Mouse (Mus musculus): ENCODE data around the gene Med20. TPM values are rescaled to one million over a fixed set of nuclear protein-coding genes. Genes with fewer than 3 reads are reported as not detected.

Med20 gene
- polyA plus RNA-seq, 2 experiments: 23.1 to 23.2 TPM

- ATAC-seq (ENCODE audit: insufficient read depth) (no peak), DNase-seq (ENCODE audit: low read depth in 3 of 3, low spot score in 3 of 3) (no peak)
- no peak for TF ChIP-seq EP300 (IDR thresholded peaks at IDR 0.05; ENCODE audit: low read depth)
- no peak for TF ChIP-seq CTCF (IDR thresholded peaks at IDR 0.05; ENCODE audit: low read depth)
- WGBS (ENCODE audit: insufficient replicate concordance): 79% methylated on average over 5 of the region's 5 CpGs
- Histone ChIP-seq H3K4me3 (ENCODE audit: insufficient read depth in 1 of 2, low read depth in 2 of 2, low read length in 2 of 2) (no peak overlapping the region), H3K27me3 (ENCODE audit: control insufficient read depth, insufficient read depth, low read length) (no peaks in the 10 kb centered on the region), H3K9ac (replicated peaks) (no peak overlapping the region), H3K4me1 (replicated peaks; ENCODE audit: control insufficient read depth in 2 of 2, insufficient read depth in 2 of 2, low read length in 1 of 2) (no peaks in the 10 kb centered on the region), H3K36me3 (replicated peaks; ENCODE audit: control insufficient read depth, insufficient read depth, low read depth) (peaks cover 3% of the 10 kb centered on the region), H3K9me3 (ENCODE audit: control insufficient read depth, low read length) (no peaks in the 10 kb centered on the region), H3K27ac (no peak overlapping the region), H3K4me2 (ENCODE audit: low read depth) (no peak overlapping the region)
Measured at GRCm38 (mm10) chr17:47655697-47656096, 44.3 kb downstream of the Med20 start.

DNA sequence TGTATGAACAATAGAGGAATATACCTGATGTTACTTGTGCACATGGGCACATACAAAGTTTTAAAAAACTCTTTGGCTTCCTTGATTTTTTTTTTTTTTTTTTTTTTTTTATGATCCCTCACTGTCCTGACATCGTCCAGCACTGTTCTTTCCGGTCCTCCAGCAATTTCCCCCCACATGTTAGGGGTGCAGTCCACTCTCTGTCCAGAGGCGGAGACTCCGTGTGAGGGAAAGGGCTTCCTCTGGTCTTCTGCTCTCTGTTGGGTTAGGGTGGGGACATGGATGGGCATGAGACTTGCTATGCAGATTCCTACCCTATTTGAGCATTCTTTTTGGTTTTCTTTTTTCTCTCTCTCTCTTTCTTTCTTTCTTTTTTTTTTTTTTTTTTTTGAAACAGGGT, 46.5 kb downstream of the Med20 start:
- Histone ChIP-seq H3K4me1 (replicated peaks; ENCODE audit: control insufficient read depth in 2 of 2, insufficient read depth in 2 of 2, low read length in 1 of 2) (no peaks in the 10 kb centered on the region), H3K9me3 (ENCODE audit: control insufficient read depth, low read length) (no peaks in the 10 kb centered on the region), H3K27me3 (ENCODE audit: control insufficient read depth, insufficient read depth, low read length) (no peaks in the 10 kb centered on the region), H3K9ac (replicated peaks) (no peak overlapping the region), H3K27ac (no peak overlapping the region), H3K4me2 (ENCODE audit: low read depth) (no peak overlapping the region), H3K4me3 (ENCODE audit: insufficient read depth in 1 of 2, low read depth in 2 of 2, low read length in 2 of 2) (no peak overlapping the region), H3K36me3 (replicated peaks; ENCODE audit: control insufficient read depth, insufficient read depth, low read depth) (peaks cover 3% of the 10 kb centered on the region)
- DNase-seq (ENCODE audit: low read depth in 3 of 3, low spot score in 3 of 3): no peak
- no peak for TF ChIP-seq EP300 (IDR thresholded peaks at IDR 0.05; ENCODE audit: low read depth)
- TF ChIP-seq CTCF (IDR thresholded peaks at IDR 0.05; ENCODE audit: low read depth): no peak
- 81% methylated on average over 4 of the region's 4 CpGs for whole genome bisulfite sequencing (ENCODE audit: insufficient replicate concordance)
- no peak for ATAC-seq (ENCODE audit: insufficient read depth)

DNA sequence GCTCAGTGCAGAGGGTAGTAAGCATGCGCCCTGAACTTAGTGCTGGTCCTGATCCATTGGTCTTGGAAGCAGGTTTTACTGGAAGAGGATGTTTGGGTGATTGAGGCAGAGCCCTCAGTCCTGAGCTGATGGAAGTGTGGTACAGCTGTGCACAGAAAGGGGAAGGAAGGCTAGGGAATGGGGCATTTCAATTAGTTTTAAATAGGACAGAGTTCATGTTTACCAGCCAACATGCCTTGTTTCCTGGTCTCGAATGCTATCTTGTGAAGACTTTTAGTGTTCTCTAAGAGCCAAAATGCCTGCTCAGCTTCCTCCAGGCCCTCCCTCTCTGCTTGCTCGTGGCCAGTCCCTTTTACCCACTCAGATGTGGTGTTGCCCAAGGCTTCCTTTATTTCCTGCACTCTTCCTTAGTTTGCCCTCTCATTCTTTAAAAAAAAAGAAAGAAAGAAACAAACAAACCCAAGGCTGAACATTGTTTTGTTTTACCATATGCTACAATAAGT, 47.4 kb downstream of the Med20 start:
- DNase-seq (ENCODE audit: low read depth in 3 of 3, low spot score in 3 of 3) (no peak), ATAC-seq (ENCODE audit: insufficient read depth) (no peak)
- H3K9me3 ChIP-seq (ENCODE audit: control insufficient read depth, low read length): no peaks in the 10 kb centered on the region
- H3K4me2 ChIP-seq (ENCODE audit: low read depth): no peak overlapping the region
- H3K9ac ChIP-seq (replicated peaks): no peak overlapping the region
- no peak overlapping the region for H3K27ac ChIP-seq
- H3K4me3 ChIP-seq (ENCODE audit: insufficient read depth in 1 of 2, low read depth in 2 of 2, low read length in 2 of 2): no peak overlapping the region
- no peaks in the 10 kb centered on the region; the same call in 1 of the 2 replicates for H3K36me3 ChIP-seq (replicated peaks; ENCODE audit: control insufficient read depth, insufficient read depth, low read depth)
- H3K27me3 ChIP-seq (ENCODE audit: control insufficient read depth, insufficient read depth, low read length): no peaks in the 10 kb centered on the region
- TF ChIP-seq EP300 (IDR thresholded peaks at IDR 0.05; ENCODE audit: low read depth): no peak
- TF ChIP-seq CTCF (IDR thresholded peaks at IDR 0.05; ENCODE audit: low read depth): no peak
- 44% methylated on average over 3 of the region's 3 CpGs for WGBS (ENCODE audit: insufficient replicate concordance)
- H3K4me1 ChIP-seq (replicated peaks; ENCODE audit: control insufficient read depth in 2 of 2, insufficient read depth in 2 of 2, low read length in 1 of 2): no peaks in the 10 kb centered on the region

DNA sequence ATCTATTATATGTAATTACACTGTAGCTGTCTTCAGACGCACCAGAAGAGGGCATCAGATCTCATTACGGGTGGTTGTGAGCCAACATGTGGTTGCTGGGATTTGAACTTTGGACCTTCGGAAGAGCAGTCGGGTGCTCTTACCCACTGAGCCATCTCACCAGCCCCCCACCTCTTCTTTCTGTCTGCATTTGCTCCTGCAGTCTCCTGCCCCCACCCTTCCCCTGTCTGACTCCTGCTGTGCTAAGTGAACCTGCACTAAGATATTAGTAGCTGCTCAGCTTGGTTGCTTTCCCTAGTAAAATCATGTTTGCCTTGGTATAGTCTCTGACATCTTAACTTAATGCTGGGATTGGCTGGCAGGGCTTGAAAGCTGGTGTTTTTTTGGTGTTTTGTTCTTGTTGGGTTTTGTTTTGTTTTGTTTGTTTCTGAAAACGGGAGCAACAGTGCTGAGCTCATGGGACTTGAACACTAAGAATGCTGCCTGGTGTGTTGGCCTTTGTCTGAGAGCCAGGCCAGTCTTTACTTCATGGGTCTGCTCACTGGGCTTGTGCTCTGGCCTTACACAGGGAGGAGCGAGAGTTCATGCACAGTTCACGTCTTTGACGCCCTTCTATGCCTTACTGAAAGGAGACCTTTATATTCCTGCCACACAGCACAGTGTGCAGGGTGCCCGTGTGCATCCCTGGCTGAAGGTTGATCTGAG, 51.8 kb downstream of the Med20 start:
- Histone ChIP-seq H3K9me3 (ENCODE audit: control insufficient read depth, low read length) (no peaks in the 10 kb centered on the region), H3K27me3 (ENCODE audit: control insufficient read depth, insufficient read depth, low read length) (no peaks in the 10 kb centered on the region), H3K9ac (replicated peaks) (no peak overlapping the region), H3K27ac (no peak overlapping the region), H3K36me3 (replicated peaks; ENCODE audit: control insufficient read depth, insufficient read depth, low read depth) (peaks cover 2% of the 10 kb centered on the region; the same call in 1 of the 2 replicates), H3K4me3 (ENCODE audit: insufficient read depth in 1 of 2, low read depth in 2 of 2, low read length in 2 of 2) (no peak overlapping the region), H3K4me1 (replicated peaks; ENCODE audit: control insufficient read depth in 2 of 2, insufficient read depth in 2 of 2, low read length in 1 of 2) (no peaks in the 10 kb centered on the region), H3K4me2 (ENCODE audit: low read depth) (no peak overlapping the region)
- WGBS (ENCODE audit: insufficient replicate concordance): 74% methylated on average over 9 of the region's 9 CpGs
- TF ChIP-seq EP300 (IDR thresholded peaks at IDR 0.05; ENCODE audit: low read depth): no peak
- no peak for TF ChIP-seq CTCF (IDR thresholded peaks at IDR 0.05; ENCODE audit: low read depth)
- DNase-seq (ENCODE audit: low read depth in 3 of 3, low spot score in 3 of 3): no peak
- no peak for ATAC-seq (ENCODE audit: insufficient read depth)

GRCm38 (mm10) chr17:47664474-47664873, 53.1 kb downstream of the Med20 start:
- Histone ChIP-seq H3K4me2 (ENCODE audit: low read depth) (no peak overlapping the region), H3K36me3 (replicated peaks; ENCODE audit: control insufficient read depth, insufficient read depth, low read depth) (peaks cover 2% of the 10 kb centered on the region; the same call in 1 of the 2 replicates), H3K4me3 (ENCODE audit: insufficient read depth in 1 of 2, low read depth in 2 of 2, low read length in 2 of 2) (no peak overlapping the region), H3K27ac (no peak overlapping the region), H3K9me3 (ENCODE audit: control insufficient read depth, low read length) (no peaks in the 10 kb centered on the region), H3K4me1 (replicated peaks; ENCODE audit: control insufficient read depth in 2 of 2, insufficient read depth in 2 of 2, low read length in 1 of 2) (no peaks in the 10 kb centered on the region), H3K27me3 (ENCODE audit: control insufficient read depth, insufficient read depth, low read length) (no peaks in the 10 kb centered on the region), H3K9ac (replicated peaks) (no peak overlapping the region)
- no peak for ATAC-seq (ENCODE audit: insufficient read depth)
- TF ChIP-seq CTCF (IDR thresholded peaks at IDR 0.05; ENCODE audit: low read depth) (no peak), EP300 (IDR thresholded peaks at IDR 0.05; ENCODE audit: low read depth) (no peak)
- 66% methylated on average over 7 of the region's 7 CpGs for WGBS (ENCODE audit: insufficient replicate concordance)
- no peak for DNase-seq (ENCODE audit: low read depth in 3 of 3, low spot score in 3 of 3)

Measured in liver, embryonic 14.5 days (tissue).